Mouse (Mus musculus) B cell, adult 62 days (primary cell): ENCODE measurements around the gene Fam19a4. TPM values are rescaled to one million over a fixed set of nuclear protein-coding genes. Genes with fewer than 3 reads are reported as not detected.

Source experiments
- total RNA-seq: library from RNA; stranded (reverse); gene quantifications from 4 replicates; pipeline ENCODE4 v1.2.4, GENCODE M21; 2023

Gene Fam19a4
- total RNA-seq: not detected in 4 replicates

DNA sequence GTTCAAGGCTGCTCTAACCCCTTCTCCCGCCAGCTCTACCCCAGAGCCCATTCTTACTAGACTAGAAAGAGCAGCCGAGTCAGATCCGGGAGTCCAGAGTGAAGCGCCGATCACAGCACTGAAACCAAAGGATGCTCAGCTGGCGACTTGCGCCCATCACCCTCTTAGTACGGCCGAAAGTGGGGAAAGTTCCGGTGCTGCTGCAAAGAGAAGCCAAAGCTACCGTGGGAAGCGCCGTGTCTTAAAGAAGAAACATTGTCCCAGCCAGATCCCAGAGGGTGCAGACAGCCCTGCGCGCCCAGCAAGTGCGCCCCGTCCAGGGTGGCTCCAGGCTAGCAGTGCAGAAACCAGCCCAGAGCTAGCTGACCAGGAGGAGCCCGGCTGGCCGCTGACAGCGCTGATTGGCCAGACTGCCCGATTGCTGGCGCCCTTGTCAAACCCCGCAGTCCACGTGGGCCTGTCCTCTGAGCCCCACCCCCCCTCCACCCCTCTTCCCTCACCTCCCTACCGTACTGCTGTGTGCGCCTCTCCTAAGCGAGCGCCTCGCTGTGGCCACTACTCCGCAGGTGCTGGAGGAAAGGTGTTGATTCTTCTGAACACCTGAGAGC is at the start of gene Fam19a4:
Gene Fam19a4 (minus strand): TSS at position 340 of the 608 bp plus-strand sequence.

Other genes with a start within 250 kb of the Fam19a4 start
- gene Eogt, start 88.8 kb upstream of the Fam19a4 start, total RNA-seq: 11.4 to 19.8 TPM (median 11.7 TPM) in 4 replicates
- gene Tmf1, start 118.7 kb upstream of the Fam19a4 start, total RNA-seq: 90.1 to 94.2 TPM (median 90.9 TPM) in 4 replicates
- 51.5 to 59.5 TPM (median 56.4 TPM) in 4 replicates for gene Uba3, start 145.2 kb upstream of the Fam19a4 start, total RNA-seq
- gene Arl6ip5, start 150.3 kb upstream of the Fam19a4 start, total RNA-seq: 64.3 to 78.3 TPM (median 68.8 TPM) in 4 replicates
- not detected in 4 replicates for gene Lmod3, start 192.3 kb upstream of the Fam19a4 start, total RNA-seq